Mouse (Mus musculus) heart, adult 2 months (tissue): ENCODE data around the gene Skint1.

Experiments used
- CTCF ChIP-seq: fragments of 200-600 bp; IDR thresholded peaks from 2 replicates; pipeline ENCODE4 v1.8.1; 2022; ENCODE audit warnings: antibody characterized with exemption, mild to moderate bottlenecking, moderate library complexity
- EP300 ChIP-seq: fragments of 200-500 bp; IDR thresholded peaks from 2 replicates; pipeline ENCODE4 v1.6.1; 2011; ENCODE audit warnings: low read depth, low read length, control low read depth; ENCODE audit not compliant: insufficient read depth
- POLR2A ChIP-seq: fragments of 200-500 bp; IDR thresholded peaks from 2 replicates; pipeline ENCODE4 v1.6.1; 2011; ENCODE audit warnings: mild to moderate bottlenecking, low read depth, low read length, control low read depth; ENCODE audit not compliant: insufficient read depth

DNA sequence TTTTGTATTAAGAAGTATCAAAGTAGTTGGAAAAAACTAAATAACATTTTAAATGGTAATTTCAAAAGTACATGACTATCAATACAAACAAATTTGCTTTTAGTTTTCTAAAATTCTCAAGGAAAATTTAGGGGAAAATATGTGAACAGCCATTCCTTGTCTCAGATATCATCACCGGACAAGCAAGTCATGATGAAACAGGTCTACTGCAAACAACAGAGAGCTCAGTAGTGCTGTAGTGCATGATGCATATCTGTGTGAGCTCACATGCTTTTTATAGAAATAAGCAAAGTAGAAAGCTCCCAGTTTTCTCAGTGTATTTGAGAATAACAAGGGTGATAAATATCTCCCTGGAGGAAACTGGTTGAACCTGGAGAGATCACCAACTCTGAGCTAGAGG lies 33.4 kb upstream of the Skint1 start, which contains the start of gene Skint7:
- TF ChIP-seq CTCF (no peak), EP300 (no peak), POLR2A (no peak)
